Mouse (Mus musculus): ENCODE results near the gene Uncx.

Uncx gene

GRCm38 (mm10) chr5:139542556-139542955 lies 738 bp upstream of the Uncx start:
- in situ Hi-C loops (cut with MboI, MseI), result no loop called here

GRCm38 (mm10) chr5:139543650-139544270 lies 466 bp downstream of the Uncx start:
- in situ Hi-C loops (cut with MboI, MseI), result no loop called here

DNA sequence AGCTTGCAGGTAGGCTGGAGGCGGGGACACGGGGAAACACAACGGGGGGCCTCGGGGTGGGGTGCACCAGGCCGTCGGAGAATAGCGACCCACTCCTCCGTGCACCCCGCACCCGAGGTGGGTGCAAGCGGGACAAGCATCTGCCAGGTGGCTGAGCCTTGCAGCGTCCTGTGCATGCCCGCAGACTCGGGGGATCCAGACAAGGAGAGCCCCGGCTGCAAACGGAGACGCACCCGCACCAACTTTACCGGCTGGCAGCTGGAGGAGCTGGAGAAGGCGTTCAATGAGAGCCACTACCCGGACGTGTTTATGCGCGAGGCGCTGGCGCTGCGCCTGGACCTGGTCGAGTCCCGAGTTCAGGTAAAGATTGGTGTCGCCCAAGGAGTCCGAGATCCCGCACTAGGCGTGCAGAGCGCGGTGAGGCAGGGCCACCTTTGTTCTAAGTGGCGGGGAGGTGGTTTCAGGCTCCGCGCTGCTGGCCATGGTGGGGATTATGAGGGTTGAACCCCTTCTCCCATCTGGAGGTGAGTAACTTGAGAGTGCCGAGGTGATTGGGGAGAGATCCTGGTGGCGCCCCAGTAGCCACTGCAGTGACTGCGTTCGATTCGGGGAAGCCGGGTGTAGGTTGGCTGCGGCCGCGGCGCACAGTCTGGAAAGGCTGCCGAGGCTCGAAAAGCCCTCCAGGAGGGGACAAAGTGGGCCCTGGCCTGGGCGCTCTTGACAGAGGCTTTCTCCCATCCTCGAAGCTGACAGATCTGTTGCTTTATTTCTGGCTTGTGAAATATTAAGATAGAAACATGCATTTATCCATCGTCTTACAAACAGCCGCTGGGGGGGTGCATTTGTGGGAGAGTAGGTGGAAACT lies 1.2 kb downstream of the Uncx start:
- in situ Hi-C loops (cut with MboI, MseI), result no loop called here

DNA sequence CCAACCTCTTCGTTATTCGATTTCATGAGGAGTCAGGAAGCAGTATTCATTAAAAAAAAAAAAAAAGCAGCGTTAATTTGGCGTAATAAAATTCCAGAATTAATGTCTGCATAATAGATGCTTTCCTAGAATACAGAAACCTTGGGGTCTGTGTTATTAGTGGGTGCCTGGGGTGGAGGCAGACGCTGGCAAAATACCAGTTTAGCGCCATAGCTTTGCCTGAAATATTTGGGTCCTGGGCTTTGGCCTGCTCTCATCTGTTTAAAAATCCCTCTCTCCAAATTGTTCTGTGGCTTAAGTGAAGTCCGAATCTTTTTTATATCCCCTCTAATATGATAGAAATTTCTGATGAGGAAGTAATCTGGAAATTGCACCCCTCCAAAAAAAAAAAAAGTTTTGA lies 1.9 kb downstream of the Uncx start:
- in situ Hi-C loops (cut with MboI, MseI), result no loop called here

DNA sequence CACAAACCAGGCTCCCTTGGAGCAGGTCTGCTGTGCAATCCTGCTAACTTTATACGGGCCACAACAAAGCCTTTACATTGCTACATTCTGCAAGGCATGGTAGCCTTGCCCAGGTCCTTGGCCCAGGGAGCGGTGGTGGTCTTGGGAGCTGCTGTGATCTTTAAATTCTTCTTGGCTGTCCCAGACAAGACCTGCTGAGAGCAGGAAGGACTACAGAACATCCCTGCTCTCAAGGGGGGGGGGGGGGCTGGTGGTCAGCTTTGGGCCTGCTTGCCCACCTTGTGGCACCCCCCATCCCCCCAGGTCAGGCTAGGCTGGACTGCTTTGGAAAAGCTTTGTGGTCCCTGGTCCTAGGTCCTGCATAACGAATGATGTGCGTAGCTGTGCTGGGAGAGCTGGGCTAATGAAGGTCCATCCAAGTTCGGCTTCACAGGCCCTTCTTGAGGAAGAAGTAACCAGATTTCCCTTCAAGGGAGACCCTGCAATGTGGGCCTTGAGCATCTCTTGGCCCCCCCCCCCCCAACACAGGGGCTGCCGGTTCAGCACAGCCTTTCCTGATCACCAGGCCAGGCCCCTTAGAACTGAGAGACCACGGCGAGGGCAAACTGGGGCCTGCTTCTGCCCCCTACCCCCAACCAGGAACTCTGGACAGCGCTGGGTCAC lies 2.5 kb downstream of the Uncx start:
- in situ Hi-C loops (cut with MboI, MseI), result no loop called here

GRCm38 (mm10) chr5:139546336-139546770 lies 3.1 kb downstream of the Uncx start:
- in situ Hi-C loops (cut with MboI, MseI), result no loop called here

DNA sequence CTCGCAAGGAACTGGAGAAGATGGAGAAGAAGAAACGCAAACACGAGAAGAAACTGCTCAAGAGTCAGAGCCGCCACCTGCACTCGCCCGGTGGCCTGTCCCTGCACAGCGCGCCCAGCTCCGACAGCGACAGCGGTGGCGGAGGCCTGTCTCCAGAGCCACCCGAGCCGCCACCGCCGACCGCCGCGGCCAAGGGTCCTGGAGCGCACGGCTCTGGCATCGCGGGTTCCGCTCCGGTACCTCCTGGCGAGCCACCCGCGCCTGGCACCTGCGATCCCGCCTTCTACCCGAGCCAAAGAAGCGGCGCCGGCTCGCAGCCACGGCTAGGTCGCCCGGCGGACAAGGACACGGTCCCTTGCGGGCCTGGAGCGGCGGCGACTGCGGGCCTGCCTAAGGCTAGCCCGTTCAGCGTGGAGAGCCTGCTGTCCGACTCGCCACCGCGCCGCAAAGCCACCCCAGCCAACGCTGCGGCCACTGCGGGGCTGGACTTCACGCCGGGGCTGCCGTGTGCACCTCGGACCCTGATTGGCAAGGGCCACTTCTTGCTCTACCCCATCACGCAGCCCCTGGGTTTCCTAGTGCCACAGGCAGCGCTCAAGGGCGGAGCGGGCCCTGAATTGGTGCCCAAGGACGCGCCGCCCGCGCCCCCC lies 3.6 kb downstream of the Uncx start:
- in situ Hi-C loops (cut with MboI, MseI), result no loop called here

DNA sequence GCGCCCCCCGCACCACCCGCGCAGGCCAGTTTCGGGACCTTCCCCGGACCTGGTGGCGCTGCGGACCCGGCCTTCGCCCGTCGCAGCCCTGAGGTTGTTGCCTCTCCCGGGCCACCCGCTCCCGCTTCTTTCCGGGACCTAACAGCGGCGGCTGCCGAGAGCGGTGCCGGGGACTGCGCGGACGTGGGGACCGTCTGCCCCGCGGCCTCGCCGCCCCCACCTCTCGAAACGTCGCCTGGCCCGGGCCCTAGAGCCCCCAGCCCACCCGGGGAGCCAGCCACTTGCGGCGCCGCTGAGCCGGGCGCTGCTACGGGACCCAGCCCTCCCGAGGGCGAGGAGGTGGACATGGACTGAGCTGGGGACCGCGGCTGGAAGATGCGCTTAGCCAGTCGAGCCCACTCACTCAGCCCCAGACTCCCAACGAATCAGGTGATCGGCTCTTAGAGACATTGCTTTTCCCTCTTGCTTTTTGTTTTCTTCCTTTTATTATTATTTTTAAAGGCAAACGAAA lies 4.2 kb downstream of the Uncx start:
- in situ Hi-C loops (cut with MboI, MseI), result no loop called here

DNA sequence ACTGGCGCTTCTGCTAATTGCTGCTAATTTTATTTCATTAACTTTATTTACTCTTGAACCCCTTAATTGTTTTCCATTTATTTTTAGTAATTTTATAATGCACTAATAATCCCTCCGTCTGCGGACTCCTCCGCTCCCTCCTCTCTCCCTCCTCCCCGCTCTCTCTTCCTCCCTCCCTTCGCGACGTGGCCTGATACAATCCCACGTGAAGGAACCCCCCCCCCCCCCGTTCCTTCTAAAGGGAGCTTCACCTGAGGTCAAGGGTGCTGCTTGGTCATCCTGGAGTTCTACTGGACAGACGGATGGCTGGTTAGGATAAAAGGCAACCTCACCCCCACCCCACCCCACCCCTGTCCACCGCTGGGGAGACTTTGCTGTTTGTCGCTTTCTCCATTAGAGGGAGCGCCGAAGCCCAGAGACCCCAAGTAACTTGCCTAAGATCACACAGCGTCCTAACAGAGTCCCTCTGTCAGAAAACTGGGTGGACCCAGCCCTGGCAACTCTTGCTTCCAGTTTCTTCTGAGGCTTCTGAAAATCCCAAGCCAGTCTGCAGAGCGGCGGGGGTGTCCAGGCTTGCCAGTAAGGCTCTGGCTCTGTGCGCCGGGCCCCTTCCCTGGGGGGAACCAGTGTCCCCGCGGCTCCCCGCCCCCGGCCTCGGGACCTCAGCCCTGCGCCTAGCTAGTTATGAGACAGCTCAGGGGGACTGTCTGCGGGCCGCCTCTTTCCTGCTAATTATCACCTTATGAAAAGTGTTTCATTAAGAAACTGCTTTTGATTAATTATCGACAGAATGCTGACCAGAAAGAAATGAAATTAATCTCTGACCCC lies 10.4 kb downstream of the Uncx start:
- in situ Hi-C loops (cut with MboI, MseI), result no loop called here

GRCm38 (mm10) chr5:139554478-139555335 lies 11.4 kb downstream of the Uncx start:
- in situ Hi-C loops (cut with MboI, MseI), result no loop called here

GRCm38 (mm10) chr5:139555476-139556115 lies 12.3 kb downstream of the Uncx start:
- in situ Hi-C loops (cut with MboI, MseI), result no loop called here

- in situ Hi-C loops (cut with MboI, MseI), result no loop called here
These were observed 12.9 kb downstream of the Uncx start for GRCm38 (mm10) chr5:139556116-139556678.

GRCm38 (mm10) chr5:139557079-139557478 lies 13.8 kb downstream of the Uncx start:
- in situ Hi-C loops (cut with MboI, MseI), result no loop called here

DNA sequence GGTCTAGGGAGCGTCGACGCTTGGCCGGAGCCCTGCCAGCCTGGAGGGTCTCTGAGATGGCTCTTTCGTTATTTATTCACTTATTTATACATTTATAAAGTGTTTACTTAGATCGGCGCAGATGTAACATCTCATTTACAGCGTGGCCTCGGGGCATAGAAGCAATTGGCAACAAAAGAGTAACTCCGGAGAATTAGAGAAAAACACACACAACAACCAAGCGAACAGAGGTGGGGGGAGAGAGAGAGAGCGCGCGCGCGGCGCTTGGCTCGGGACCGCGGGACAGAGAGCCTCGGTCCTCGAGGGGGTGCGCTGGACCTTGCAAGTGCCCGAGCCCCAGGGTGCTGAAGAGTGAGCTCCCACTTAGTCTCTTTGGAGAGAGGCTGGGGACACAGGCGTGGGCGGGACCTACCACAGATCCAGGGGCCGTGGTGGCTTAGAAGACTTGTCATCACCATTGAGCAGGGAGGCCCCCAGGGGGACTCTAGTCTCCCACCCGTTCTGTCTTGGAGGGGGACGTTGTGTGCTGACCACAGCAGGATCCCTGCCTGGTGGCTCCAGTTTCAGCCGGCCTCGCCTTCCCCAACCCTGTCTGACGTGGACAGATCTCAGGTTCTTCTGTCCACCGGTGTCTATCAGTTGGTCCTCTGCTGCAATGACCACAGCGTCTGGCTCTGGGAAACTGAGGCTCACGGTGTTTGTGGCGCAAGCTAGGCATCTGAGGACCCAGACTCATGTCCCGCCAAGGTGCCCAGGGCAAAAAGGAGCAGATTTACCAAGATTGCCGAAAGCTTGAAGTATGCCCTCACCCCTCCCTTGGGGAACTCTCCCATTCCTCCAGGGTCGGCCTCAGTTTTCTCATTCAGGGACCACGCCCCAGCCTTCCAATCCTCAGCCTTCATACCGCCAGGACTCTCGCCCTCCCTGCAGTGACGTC lies 14.5 kb downstream of the Uncx start:
- in situ Hi-C loops (cut with MboI, MseI), result no loop called here

DNA sequence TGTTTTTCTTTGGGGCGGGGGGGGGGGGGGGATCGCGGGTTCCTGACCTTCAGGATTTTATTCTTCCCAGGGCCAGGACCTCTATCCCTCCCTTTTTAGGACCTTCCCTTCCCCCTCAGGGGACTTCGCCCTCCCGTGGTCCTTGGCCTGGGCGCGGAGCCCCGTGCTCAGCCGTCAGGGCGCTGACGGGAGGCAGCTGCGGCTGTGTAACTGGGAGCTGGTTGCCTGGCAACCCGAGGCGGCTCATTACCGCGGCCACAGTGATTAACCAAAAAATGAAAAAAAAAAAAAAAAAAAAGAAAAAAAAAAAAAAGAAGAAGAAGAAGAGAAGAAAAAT lies 15.1 kb downstream of the Uncx start:
- in situ Hi-C loops (cut with MboI, MseI), result no loop called here

DNA sequence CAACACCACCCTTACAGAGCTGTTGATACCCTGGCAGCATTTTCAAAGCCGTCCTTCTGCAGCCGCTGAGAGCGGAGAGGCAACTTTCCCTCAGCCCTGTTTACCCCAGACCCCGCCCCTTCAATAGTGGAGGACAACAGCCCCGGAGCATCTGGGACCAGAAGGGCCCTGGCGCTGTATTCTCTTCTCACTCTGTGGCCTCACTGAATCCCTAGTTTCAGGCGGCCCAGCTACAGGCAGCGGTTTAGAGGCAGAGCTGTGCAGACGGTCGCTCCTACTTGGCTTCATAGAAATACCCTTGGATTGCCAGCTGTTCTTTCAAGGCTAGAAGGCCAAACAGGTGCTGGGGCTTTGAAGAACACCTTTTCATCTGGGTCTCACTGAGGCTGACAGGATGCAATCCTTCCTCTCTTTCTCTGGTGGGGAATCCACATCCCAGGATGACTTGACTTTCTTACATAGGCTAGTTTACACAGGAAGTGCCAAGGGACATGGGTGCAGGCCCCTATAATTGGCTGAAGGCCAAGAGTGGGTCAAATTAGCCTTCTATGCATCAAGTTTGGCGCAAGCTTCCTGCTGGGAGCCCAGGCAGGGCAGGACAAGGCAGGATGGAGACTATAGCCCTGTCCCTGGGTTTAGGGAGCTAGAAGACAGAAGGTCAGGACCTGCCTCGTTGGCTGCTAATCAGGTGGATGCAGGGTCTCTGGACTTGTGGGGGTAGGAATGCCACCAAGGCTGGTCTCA lies 15.8 kb downstream of the Uncx start:
- in situ Hi-C loops (cut with MboI, MseI), result no loop called here

- in situ Hi-C loops (cut with MboI, MseI), result no loop called here
These were observed 16.5 kb downstream of the Uncx start for GRCm38 (mm10) chr5:139559782-139560181.

Data from T-helper 1 cell (primary cell).